Mouse (Mus musculus) hematopoietic stem cell, adult 5-6 weeks (primary cell): ENCODE data around the gene Amz1. TPM values are rescaled to one million over a fixed set of nuclear protein-coding genes. Genes with fewer than 3 reads are reported as not detected.
A peak's percentile ranks its signal among the peaks of the same experiment; 100 is the strongest.

Source experiments
- ATAC-seq, 2 experiments: fragments of 125-278 bp in 1 of 2; replicated peaks in 1 of 2; 2 replicates each; pipeline ENCODE4 v1.8.0; 2016 to 2017; ENCODE audit warnings: inconsistent platforms in 2 of 2, mild to moderate bottlenecking in 2 of 2, moderate number of reproducible peaks in 2 of 2, low read depth in 1 of 2, moderate TSS enrichment in 1 of 2; ENCODE audit not compliant: low FRiP score in 2 of 2, poor library complexity in 2 of 2, severe bottlenecking in 2 of 2, insufficient read depth in 1 of 2, low TSS enrichment in 1 of 2
- total RNA-seq: library from RNA; stranded (forward); fragments of 172-1452, 232-1000 nt; gene quantifications from 2 replicates; pipeline ENCODE4 v1.2.3, GENCODE M21; 2017

Amz1 gene
- total RNA-seq, 1 experiment from 2014 or later = 0.74 TPM

DNA sequence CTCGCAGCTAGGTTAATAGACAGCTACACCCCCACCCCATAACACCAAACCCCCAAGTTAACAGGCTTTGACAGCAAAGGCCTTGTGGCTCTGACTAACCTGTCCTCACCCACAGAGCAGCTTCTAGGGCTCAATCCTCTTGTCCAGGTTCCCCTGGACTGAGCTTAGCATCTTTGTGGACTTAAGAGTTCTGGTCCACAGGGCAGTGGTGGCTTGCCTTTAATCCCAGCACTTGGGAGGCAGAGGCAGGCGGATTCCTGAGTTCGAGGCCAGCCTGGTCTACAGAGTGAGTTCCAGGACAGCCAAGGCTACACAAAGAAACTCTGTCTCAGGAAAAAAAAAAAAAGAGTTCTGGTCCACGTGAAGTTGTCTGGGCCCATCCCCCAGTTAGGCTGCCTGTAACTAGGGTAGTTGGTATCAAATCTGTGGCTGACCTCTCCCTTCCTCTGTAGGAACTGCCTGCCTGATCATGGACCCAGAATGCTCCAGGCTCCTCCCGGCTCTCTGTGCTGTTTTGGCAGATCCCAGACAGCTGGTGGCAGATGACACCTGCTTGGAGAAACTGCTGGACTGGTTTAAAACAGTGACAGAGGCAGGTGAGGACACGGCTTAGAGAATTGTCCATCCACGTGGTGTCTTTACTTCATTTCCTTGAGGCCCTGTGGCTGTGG is 18.3 kb upstream of the Amz1 start:
- ATAC-seq = no peak

GRCm38 (mm10) chr5:140710315-140710714 is 13.6 kb upstream of the Amz1 start:
- no peak for ATAC-seq

DNA sequence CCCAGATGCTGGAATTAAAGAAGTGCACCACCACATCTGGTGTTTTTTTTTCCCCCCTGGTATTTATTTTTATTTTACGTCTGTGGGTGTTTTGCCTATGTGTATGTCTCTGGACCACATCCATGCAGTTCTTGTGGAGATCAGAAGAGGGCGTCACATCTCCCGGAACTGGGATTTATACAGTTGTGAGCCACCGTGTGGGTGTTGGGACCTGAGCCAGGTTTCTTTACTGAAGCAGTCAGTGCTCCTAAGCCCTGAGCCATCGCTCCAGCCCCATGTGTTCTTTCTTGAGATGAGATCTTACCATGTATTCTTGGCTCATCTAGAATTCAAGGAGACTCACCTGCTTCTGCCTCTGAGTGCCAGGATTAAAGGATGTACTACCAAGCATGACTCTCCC is 12.9 kb upstream of the Amz1 start:
- ATAC-seq = no peak

DNA sequence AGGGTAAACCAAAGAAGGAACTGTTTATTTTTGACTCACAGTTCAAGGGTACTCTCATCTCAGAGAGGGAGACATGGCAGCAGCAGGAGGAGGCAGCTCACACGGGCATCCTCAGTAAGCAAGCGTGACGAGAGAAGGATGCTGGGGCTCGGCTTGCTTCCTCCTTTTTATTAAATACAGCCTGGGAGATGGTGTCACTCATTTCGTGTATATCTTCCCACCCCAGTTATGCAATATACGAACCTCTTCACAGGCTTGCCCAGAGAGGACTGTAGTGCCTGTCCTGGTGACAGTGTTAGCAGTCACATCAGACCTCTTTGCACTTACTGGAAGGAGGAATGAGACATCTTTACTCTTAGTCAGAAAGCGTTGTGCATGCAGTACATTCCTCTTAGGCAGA is 3.2 kb upstream of the Amz1 start:
- ATAC-seq = no peak

- no peak for ATAC-seq
Measured at GRCm38 (mm10) chr5:140722121-140722520, 1.8 kb upstream of the Amz1 start.

DNA sequence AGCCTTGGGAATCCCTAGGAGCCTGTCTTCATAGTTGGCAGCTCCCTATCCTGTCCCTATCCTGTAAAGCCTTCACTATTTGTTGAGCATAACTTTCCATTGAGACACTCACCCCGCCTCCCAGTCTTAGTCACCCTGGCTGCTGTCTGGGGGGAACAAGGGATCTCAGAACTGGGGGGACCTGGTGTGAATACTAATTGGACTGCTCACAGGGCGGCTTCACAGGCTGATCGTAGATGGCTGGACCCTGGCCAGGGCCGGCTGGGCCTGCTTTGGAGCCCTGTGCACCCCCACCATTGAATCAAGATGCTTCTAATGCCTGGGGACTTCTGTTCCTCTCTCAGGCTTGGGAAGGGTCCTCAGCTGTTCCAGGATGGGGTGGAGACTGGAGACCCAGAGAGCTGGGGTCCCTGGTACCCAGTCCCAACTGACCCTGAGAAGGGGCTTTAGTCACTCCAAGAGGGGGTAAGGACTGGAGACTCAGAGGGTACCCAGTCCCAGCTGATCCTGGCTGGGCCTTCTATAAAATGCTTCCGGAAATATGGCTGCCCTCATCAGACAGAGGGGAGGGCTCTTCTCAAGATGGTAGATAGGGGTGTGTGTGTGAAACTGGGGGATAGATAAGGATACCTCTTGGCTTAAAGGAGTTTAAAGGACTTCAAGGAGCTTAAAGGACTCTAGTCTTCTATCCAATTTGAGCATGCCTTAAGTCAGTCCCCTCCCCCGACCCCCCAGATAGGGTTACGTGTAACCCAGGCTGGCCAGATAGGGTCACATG is 2.3 kb downstream of the Amz1 start:
- no peak for ATAC-seq

GRCm38 (mm10) chr5:140726946-140727740 is 3.2 kb downstream of the Amz1 start:
- ATAC-seq = no peak

DNA sequence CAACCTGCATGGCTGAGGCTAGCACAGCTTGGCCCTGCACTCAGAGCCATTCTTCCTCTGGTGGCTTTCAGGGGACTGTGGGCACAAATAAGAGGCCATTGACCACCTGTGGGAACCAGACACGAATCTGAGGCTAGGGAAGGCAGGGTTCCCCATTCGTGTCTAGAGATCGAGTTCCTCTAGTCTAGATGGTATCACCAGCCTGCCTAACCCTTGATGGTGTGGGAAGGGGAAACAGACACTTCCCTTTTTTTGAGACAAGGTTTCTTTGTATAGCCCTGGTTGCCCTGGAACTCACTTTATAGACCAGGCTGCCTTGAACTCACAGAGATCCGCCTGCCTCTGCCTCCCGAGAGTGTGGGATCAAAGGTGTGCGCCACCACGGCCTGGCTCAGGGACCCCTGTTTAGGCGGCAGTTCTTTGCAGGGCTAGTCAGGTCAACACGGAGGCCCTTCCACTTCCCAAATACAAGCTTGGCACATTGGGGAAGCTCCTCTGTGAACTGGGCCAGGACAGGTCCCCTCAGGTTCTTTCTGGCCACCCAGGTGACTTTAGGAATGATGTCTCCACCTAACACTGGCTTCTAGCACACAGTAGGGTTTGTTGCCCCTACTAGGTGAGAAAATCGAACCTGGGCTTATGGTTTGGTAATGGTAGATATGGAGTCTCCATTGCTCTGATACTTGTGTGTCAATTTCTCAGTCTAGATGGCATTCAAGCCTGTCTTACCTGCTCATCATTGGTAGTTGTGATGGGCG is 7.3 kb downstream of the Amz1 start:
- ATAC-seq = peak; percentile 75

DNA sequence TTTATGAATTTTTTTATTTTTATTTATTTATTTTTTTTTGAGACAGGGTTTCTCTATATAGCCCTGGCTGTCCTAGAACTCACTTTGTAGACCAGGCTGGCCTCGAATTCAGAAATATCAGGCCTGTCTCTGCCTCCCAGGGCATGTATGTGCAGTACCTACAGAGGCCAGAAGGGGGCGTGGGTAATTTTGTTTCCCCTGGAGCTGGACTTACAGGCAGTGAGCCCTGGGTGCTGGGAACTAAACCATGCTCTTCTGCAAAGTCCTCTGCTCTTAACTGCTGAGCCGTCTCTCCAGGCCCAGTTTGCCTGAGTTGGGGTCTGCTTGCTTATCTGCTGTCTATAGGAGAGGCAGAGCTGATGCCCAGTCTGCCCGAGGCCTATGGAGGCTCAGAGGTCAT is 8.3 kb downstream of the Amz1 start:
- ATAC-seq = no peak

DNA sequence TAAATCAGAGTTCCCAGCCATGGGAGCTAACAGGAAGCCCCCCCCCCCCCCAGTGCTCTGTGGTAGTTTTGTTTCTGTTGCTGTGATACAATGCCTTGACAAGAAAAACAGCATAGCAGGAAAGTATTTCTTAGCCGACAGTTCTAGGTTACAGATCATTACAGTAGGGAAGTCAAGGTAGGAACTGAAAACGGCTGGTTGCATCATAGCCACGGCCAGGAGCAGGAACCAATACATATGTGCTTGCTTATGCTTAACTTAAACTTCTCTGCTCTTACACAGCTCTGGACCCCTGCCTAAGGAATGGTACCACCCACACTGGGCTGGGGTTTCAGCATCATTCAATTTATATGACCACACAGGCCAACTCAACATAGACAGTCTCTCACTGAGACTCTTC is 9.4 kb downstream of the Amz1 start:
- peak in 1 of 2 experiments; percentile 43; a peak in 1 of 4 replicates for ATAC-seq

- peak; percentile 44 to 47; a peak in 3 of 4 replicates for ATAC-seq
Measured at GRCm38 (mm10) chr5:140735297-140735696, 11.4 kb downstream of the Amz1 start.

GRCm38 (mm10) chr5:140736166-140736565 is 12.2 kb downstream of the Amz1 start:
- ATAC-seq = no peak

DNA sequence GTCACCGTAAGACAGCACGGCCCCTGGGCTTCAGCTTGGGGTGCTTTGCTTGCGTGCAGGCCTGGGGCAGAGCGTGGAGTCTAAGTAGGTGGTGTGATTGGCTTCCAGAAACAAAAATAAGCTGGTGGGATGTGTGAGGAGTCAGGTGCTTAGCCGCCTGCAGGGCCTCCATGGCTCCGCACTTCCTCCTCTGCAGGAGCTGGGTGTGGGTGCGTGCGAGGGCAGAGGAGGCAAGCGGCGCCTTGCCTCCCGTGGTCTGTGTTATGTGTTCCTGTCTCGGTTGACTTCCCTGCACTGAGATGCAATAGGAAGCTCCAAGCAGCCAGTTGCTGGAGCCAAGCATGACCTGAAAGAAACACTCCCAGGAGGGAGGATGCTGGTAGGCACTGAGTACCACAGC is 15.9 kb downstream of the Amz1 start:
- peak in 1 of 2 experiments; percentile 33; a peak in 1 of 4 replicates for ATAC-seq

DNA sequence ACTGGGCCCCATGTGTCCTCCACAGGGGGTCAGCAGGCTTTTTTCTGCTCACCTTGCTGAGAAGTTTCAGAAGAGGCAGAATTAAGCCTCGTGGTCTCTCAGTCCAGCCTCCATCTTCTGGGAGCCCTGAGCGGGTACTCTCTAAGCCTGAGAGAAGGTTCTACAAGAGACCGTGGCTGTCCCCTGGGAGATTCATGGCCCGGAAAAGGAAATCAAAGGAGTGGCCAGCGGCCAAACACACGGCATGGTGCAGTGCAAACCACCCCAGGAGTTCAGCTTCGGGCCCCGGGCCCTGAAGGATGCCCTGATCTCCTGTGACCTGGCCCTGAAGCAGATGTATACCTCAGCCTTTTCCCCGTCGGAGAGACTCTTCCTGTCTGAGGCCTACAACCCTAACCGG is 17.1 kb downstream of the Amz1 start:
- no peak for ATAC-seq

- ATAC-seq = no peak
Measured at GRCm38 (mm10) chr5:140741877-140742276, 17.9 kb downstream of the Amz1 start.

GRCm38 (mm10) chr5:140743706-140744131 is 19.8 kb downstream of the Amz1 start:
- no peak for ATAC-seq

GRCm38 (mm10) chr5:140748425-140748824 is 24.5 kb downstream of the Amz1 start:
- peak in 1 of 2 experiments; percentile 30; a peak in 1 of 4 replicates for ATAC-seq
